Mouse (Mus musculus): Measurements from ENCODE around the gene Lsp1. TPM values are rescaled to one million over a fixed set of nuclear protein-coding genes. Genes with fewer than 3 reads are reported as not detected.
A peak's percentile ranks its signal among the peaks of the same experiment; 100 is the strongest.

Lsp1 gene
- total RNA-seq, 2 experiments from 2014 or later = 3.6 to 5.0 TPM

DNA sequence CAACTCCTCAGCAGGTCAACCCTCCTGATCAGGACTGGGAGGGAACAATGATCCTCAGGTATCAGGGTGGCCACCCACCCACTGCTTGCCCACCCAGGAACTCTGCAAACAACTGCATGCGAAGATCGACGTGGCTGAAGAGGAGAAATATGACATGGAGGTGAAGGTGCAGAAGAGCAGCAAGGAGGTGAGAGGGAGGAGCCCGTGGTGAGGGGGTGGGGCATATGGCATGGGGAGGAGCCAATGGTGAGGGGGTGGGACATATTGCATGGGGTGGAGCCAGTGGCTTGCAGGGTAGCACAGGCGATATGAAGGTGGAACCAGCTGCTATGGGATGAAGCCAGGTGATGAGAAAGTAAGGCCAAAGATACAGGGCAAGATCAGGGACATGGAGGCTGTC is 17.1 kb upstream of the Lsp1 start:
- no peak for DNase-seq (ENCODE audit: low spot score in 2 of 2)

DNA sequence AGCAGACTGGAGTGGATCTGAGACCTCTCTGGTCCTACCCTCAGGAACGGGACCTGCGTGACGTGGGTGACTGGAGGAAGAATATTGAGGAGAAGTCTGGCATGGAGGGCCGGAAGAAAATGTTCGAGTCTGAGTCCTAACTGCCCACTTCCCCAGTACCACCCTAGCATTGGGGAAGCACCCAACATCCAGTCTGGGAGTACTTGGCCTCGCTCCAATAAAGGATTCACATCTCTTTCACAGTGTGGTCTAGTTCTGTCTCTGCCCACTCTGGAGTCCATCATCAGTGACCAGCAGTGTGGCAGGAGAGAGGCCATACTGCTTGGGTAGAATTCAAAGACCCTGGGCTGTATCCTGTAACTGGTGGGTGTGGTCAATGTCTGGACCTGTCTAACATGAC is 16.4 kb upstream of the Lsp1 start:
- DNase-seq (ENCODE audit: low spot score in 2 of 2) = no peak

- no peak for DNase-seq (ENCODE audit: low spot score in 2 of 2)
Observed at GRCm38 (mm10) chr7:142445324-142445723, 15.3 kb upstream of the Lsp1 start.

- no peak for DNase-seq (ENCODE audit: low spot score in 2 of 2)
Observed at GRCm38 (mm10) chr7:142446264-142446663, 14.3 kb upstream of the Lsp1 start.

DNA sequence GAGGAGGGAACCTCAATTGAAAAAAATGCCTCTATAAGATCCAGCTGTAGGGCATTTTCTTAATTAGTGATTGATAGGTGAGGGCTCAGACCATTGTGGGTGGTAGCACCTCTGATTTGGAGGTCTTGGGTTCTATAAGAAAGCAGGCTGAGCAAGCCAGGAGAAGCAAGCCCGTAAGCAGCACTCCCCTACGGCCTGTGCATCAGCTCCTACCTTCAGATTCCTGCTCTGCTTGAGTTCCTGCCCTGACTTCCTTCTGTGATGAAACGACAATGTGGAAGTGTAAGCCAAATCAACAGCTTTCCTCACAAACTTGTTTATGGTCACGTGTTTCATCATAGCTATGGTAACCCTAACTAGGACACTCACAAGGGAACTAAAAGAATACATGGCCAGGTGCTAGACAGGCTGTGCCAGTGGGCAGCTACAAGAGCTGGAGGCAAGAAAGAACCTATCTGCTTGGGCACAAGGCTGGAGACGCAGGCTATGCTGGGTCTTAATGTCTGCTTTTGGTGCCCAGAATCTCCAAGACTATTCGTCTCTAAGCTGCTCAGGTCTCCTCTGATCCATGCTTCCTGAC is 11.5 kb upstream of the Lsp1 start:
- no peak for DNase-seq (ENCODE audit: low spot score in 2 of 2)

DNA sequence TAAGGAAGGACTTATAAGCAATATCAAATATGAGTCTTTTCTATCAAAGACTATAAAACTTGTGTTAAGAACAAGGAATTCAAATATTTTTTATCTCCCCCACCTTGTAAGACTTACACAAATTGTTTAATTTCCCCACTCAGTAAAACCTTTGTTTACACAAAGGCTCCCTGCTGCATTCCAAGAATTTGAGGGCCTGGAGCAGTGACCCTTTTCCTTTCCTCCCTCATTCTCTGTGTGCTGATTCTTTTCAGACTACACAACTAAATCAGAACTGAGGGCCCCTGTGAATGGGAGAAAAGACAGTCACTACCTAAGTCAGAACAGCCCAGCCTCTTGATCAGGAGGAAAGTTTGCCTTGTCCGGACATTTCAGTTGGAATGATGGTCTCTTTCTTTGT is 5.9 kb upstream of the Lsp1 start:
- no peak for DNase-seq (ENCODE audit: low spot score in 2 of 2)

DNA sequence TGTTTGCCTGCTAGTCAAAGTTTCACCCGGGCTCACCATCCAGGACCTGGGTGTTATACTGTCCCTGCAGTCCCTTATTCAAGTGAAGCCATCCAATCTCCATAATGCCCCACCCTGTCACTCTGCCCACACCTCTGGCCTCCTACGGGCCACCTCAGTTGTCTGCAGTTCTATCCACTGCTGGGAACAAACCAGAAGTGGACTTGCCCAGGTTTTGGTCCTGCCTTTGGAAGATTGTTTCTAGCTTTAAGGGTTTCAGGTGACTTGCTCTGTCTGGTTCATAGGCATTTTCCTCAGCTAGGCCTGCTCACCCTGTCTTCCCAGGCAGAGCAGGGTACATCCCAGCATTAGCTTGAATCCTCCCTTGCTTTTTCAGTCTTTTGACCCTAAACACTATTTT is 5.4 kb upstream of the Lsp1 start:
- no peak for DNase-seq (ENCODE audit: low spot score in 2 of 2)

DNA sequence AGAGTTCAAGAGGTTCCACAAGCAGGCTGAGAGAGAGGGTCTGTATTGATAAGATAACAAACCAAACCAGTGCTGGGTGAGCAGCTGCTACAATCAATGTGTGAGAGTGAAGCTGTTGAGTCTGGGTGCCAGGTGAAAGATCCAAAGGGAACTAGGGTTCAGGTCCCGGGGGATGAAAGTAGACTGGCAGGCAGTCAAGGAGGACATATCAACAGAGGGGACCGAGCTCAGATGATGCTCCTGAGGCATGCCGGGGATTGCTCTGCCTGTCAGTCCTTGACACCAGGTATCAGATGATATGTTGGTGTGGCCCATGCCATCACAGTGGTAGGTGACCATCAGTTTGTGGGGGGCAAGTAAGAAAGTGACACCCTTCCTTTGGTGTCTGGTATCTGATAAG is 3.8 kb upstream of the Lsp1 start:
- DNase-seq (ENCODE audit: low spot score in 2 of 2) = no peak

GRCm38 (mm10) chr7:142457227-142457811 is 3.3 kb upstream of the Lsp1 start:
- DNase-seq (ENCODE audit: low spot score in 2 of 2) = peak; percentile 60 to 66

GRCm38 (mm10) chr7:142458026-142458425 is 2.6 kb upstream of the Lsp1 start:
- no peak for DNase-seq (ENCODE audit: low spot score in 2 of 2)

DNA sequence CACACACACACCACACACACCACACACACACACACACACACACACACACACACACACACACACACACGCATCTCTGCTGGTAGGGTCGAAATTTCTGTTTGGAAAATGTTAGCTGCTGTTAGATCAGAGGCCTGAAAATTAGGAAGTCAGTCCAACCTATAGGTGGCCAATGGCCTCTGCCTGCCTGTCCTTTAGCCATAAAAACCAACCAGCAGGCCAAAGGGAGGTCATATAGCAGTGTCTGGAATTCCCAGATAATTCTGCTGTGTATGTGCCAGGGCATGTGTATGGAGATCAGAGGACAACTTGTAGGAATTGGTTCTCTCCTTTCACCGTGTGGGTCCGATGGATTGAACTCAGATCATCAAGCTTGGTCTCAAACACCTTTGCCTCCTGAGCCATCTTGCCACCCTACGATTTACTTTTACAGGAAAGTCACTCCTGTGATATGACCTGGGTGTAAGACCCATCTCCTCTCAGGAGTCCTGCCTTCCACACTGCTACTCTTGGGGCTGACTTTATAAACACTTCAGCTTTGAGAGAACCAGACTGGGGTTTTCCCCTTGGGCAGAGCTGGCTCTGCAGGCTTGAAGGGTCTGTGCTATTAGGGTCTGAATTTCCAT is 1.8 kb upstream of the Lsp1 start:
- DNase-seq (ENCODE audit: low spot score in 2 of 2) = no peak

- DNase-seq (ENCODE audit: low spot score in 2 of 2) = no peak
Observed at GRCm38 (mm10) chr7:142459299-142459691, 1.3 kb upstream of the Lsp1 start.

DNA sequence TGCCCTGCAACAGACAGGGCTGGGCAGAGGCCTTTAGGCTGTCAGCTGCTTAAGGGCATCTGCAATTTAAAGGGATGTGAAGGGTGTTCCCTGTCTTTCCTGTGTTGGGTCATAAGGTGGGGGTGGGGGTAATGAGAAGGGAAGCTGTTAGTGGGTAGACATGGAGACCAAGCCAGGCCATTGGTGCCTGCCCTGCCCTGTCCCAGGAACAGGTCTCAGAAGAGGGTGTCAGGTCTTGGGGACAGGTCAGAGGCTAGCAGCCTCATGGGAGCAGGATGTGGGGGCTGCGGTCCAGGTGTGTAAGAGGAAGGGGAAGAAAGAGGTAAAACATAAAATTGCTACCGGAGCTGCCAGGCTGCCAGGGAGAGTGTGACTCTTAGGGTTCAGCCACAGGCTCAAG is 837 bp downstream of the Lsp1 start:
- no peak for DNase-seq (ENCODE audit: low spot score in 2 of 2)

- no peak for DNase-seq (ENCODE audit: low spot score in 2 of 2)
Observed at GRCm38 (mm10) chr7:142462190-142462589, 1.6 kb downstream of the Lsp1 start.

DNA sequence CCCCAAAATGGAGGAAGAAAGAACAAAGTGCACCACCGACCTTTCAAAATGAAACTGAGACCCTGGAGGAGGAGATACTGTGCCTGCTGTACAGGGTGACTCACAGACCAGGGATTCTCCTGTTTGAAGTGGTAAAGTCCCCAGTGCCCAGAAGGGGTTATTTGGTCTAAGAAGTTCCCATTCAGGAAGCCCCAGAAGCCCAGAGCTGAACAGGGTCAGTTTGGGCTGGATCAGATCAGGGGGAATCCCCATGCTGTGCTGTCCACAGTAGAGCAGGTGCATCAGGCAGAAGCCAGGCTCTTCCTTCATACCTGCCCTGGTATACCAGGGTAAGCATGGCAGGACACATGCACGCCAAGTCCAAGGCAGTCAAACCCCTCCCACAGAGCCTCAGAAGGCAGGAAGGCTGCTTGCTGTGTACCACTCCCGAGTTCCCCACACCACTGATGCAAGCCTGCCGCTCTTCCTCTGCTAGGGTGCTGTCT is 2.0 kb downstream of the Lsp1 start:
- DNase-seq (ENCODE audit: low spot score in 2 of 2) = no peak

GRCm38 (mm10) chr7:142470171-142470691 is 9.6 kb downstream of the Lsp1 start:
- DNase-seq (ENCODE audit: low spot score in 2 of 2) = no peak

DNA sequence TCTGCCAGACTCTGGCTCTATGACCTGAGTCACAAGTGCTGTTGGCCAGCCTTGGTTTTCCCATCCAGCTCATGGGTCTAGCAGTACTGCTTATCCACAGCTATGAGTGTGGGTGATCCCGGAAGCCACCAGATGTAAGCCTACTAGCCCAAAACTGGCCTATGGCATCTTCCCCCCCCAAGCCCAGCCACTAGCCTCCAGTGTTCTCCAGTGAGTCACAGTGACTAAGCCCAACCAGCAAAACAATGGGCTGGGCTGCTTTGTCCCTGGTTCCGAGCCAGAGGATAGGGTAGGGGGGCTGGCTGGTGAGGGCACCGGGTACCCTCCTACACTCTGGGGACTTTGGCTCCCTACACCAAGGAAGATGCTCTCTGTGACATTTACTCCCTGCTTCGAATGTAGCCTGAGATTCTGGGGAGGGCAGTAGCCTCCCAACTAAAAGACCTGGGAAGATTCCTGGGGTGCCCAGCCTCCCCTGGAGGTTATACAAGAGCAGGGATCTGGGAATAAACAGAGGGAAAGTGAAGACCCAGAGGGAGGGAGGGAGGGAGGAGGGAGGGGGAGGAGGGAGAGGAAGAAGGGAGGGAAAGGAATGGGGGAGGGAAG is 10.3 kb downstream of the Lsp1 start:
- DNase-seq (ENCODE audit: low spot score in 2 of 2) = peak; percentile 47

- DNase-seq (ENCODE audit: low spot score in 2 of 2) = no peak
Observed at GRCm38 (mm10) chr7:142471414-142471861, 10.8 kb downstream of the Lsp1 start.

- no peak for DNase-seq (ENCODE audit: low spot score in 2 of 2)
Observed at GRCm38 (mm10) chr7:142471884-142472570, 11.4 kb downstream of the Lsp1 start.

GRCm38 (mm10) chr7:142472936-142473335 is 12.3 kb downstream of the Lsp1 start:
- no peak for DNase-seq (ENCODE audit: low spot score in 2 of 2)

DNA sequence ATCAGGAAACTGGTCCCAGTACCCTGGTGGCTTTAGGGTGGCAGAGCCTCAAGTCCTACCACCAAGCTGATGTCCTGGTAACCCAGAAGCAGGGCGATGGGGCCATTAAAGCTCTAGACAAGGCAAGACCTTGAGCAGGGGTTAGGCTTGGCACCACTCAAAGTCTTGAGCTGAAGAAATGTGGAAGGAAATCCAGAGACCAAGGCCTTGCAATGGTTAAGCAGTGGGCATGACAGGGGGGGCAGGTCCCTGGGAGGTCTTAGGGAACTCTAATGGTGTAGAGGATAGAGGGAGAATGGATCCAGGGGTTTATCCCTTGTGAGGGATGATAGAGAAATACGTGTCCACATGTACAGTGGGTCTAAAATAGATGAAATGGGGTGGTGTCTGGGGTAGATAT is 12.9 kb downstream of the Lsp1 start:
- no peak for DNase-seq (ENCODE audit: low spot score in 2 of 2)

GRCm38 (mm10) chr7:142474799-142475198 is 14.2 kb downstream of the Lsp1 start:
- no peak for DNase-seq (ENCODE audit: low spot score in 2 of 2)
